Mouse (Mus musculus) right cerebral cortex, postnatal 25 days (tissue): ENCODE data around the gene Ptges3l.
A peak's percentile ranks its signal among the peaks of the same experiment; 100 is the strongest.
"Not testable (repeated sequence)": the region's sequence is repeated elsewhere in the genome, so short reads cannot be mapped to it uniquely, and the experiment has no call there.

Experiments
- DNase-seq: peaks from one replicate; pipeline ENCODE4 v3.0.0; 2022

The Ptges3l gene

GRCm38 (mm10) chr11:101455627-101456026 lies 30.5 kb upstream of the Ptges3l start:
- no peak for DNase-seq

GRCm38 (mm10) chr11:101454702-101455101 lies 29.6 kb upstream of the Ptges3l start:
- no peak for DNase-seq

GRCm38 (mm10) chr11:101452093-101452774 lies 27.1 kb upstream of the Ptges3l start:
- DNase-seq: no peak

GRCm38 (mm10) chr11:101451536-101451935 lies 26.4 kb upstream of the Ptges3l start:
- no peak for DNase-seq

GRCm38 (mm10) chr11:101450394-101450793 lies 25.3 kb upstream of the Ptges3l start:
- DNase-seq: no peak

- not testable (repeated sequence) for DNase-seq
These were observed 24.5 kb upstream of the Ptges3l start for GRCm38 (mm10) chr11:101449596-101449995.

- no peak for DNase-seq
These were observed 23.8 kb upstream of the Ptges3l start for GRCm38 (mm10) chr11:101448899-101449298.

GRCm38 (mm10) chr11:101448274-101448746 lies 23.2 kb upstream of the Ptges3l start, which contains the start of gene Ifi35:
TSS of gene Ifi35 (plus strand) at chr11:101448407.
- DNase-seq: no peak

- DNase-seq: no peak
These were observed 22.7 kb upstream of the Ptges3l start for GRCm38 (mm10) chr11:101447786-101448185.

- not testable (repeated sequence) for DNase-seq
These were observed 21.7 kb upstream of the Ptges3l start for GRCm38 (mm10) chr11:101446860-101447259.

- DNase-seq: no peak
These were observed 21.2 kb upstream of the Ptges3l start for GRCm38 (mm10) chr11:101446319-101446718.

- DNase-seq: no peak
These were observed 17.6 kb upstream of the Ptges3l start for GRCm38 (mm10) chr11:101442760-101443159.

GRCm38 (mm10) chr11:101442127-101442693 lies 17.1 kb upstream of the Ptges3l start, which contains the start of gene Rpl27:
TSS of gene Rpl27 (plus strand) at chr11:101442298.
- peak; percentile 97 for DNase-seq

GRCm38 (mm10) chr11:101441450-101442126 lies 16.5 kb upstream of the Ptges3l start:
- not testable (repeated sequence) for DNase-seq

- DNase-seq: not testable (repeated sequence)
These were observed 12.9 kb upstream of the Ptges3l start for GRCm38 (mm10) chr11:101438006-101438405.

GRCm38 (mm10) chr11:101436916-101437315 lies 11.8 kb upstream of the Ptges3l start:
- DNase-seq: no peak

- no peak for DNase-seq
These were observed 10.7 kb upstream of the Ptges3l start for GRCm38 (mm10) chr11:101435831-101436230.

GRCm38 (mm10) chr11:101433396-101433795 lies 8.3 kb upstream of the Ptges3l start:
- DNase-seq: no peak

GRCm38 (mm10) chr11:101431327-101431726 lies 6.2 kb upstream of the Ptges3l start:
- no peak for DNase-seq

GRCm38 (mm10) chr11:101426165-101426564 lies 1.0 kb upstream of the Ptges3l start:
- DNase-seq: no peak

- no peak for DNase-seq
These were observed 855 bp downstream of the Ptges3l start, which contains the start of gene Gm27029 for GRCm38 (mm10) chr11:101424105-101424851. TSS of gene Gm27029 (minus strand) at chr11:101424796.

GRCm38 (mm10) chr11:101420148-101420547 lies 5.0 kb downstream of the Ptges3l start:
- no peak for DNase-seq

- DNase-seq: no peak
These were observed 5.5 kb downstream of the Ptges3l start for GRCm38 (mm10) chr11:101419610-101420009.
